Mouse (Mus musculus): ENCODE measurements at regions not wholly inside any gene's neighbourhood (a gene's known extent, or its start where the extent isn't known, plus 50 kb on each side); places are given as distances from the start of the nearest gene placed in this dataset.

DNA sequence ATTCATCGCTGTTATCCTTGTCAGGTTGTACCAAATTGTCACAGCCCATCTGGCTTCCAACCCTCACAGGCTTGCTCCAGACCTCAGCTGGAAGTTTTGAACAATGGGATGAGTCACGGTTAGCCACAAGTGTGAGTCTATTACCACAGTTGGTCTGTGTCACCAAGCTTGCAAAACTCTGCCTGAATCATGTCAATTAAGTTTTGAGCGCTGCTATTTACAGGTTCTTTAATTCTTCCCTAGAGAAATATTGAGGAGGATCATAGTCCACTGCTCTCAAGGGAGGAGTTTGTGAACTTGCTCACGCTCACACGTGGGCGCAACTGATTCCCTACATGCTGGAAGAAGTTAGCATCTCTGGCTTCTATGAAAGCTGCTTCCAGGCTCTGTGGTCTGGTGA lies 292.6 kb downstream of the Lmo4 start:
- Histone ChIP-seq H3K4me2 (replicated peaks) (peak overlapping the region; percentile 38), H3K9ac (no peak overlapping the region), H3K36me3 (no peaks in the 10 kb centered on the region), H3K27me3 (peaks cover 5% of the 10 kb centered on the region), H3K27ac (no peak overlapping the region), H3K4me3 (no peak overlapping the region), H3K9me3 (no peaks in the 10 kb centered on the region), H3K4me1 (peaks cover 46% of the 10 kb centered on the region)
- 47% methylated on average over 6 of the region's 6 CpGs for WGBS
- ATAC-seq (ENCODE audit: low FRiP score, low read depth), result no peak

DNA sequence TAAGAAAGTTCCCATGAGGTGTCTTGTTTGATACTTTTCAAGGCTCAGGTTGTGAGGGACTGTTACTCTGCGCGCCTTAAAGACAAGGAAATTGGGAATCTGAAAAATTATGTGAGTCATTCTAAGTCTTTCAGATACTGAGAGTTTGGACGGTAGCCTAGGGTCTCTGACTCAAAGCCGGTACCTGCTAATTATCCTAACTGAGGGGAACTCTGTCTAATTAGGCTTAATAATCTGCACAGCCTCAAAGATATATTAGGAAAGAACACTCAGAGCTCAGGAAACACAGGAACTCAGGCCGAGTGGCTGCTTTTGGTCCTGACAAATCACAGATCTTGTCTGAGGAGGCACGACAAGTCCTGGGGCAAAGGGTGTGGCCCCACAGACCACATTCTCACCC lies 295.7 kb downstream of the Lmo4 start:
- H3K4me3 ChIP-seq, result no peak overlapping the region
- WGBS, result 39% methylated on average over 6 of the region's 6 CpGs
- H3K4me2 ChIP-seq (replicated peaks), result no peak overlapping the region
- no peak overlapping the region for H3K27ac ChIP-seq
- H3K9me3 ChIP-seq, result no peaks in the 10 kb centered on the region
- peaks cover 5% of the 10 kb centered on the region for H3K27me3 ChIP-seq
- H3K9ac ChIP-seq, result no peak overlapping the region
- peaks cover 35% of the 10 kb centered on the region for H3K4me1 ChIP-seq
- H3K36me3 ChIP-seq, result no peaks in the 10 kb centered on the region
- ATAC-seq (ENCODE audit: low FRiP score, low read depth), result no peak

DNA sequence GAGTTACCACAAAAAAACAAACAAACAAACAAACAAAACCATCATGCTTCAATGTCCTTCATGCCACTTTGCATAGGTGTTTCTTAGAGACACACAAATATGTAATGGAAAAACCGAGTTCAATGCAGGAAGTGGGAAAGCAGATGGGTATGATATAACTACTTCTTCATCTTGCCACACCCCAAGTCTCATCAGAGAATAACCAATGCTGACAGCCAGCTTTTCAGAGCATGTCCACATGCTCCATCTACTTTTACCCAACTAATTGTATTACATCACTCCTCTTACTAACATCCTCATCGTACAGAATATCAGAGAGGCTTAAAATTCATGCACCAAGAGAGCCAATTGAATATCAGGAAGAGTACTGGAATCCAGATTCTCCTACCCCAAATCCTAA lies 301.6 kb downstream of the Lmo4 start:
- 0 out of 2 replicates have a peak, but pooled peaks cover 1% of the 10 kb centered on the region for H3K4me1 ChIP-seq
- no peak overlapping the region for H3K4me3 ChIP-seq
- H3K36me3 ChIP-seq, result no peaks in the 10 kb centered on the region
- no peak overlapping the region for H3K4me2 ChIP-seq (replicated peaks)
- H3K9me3 ChIP-seq, result no peaks in the 10 kb centered on the region
- H3K9ac ChIP-seq, result no peak overlapping the region
- WGBS, result 87% methylated on average over 2 of the region's 2 CpGs
- no peak for ATAC-seq (ENCODE audit: low FRiP score, low read depth)
- H3K27ac ChIP-seq, result no peak overlapping the region
- no peaks in the 10 kb centered on the region for H3K27me3 ChIP-seq

DNA sequence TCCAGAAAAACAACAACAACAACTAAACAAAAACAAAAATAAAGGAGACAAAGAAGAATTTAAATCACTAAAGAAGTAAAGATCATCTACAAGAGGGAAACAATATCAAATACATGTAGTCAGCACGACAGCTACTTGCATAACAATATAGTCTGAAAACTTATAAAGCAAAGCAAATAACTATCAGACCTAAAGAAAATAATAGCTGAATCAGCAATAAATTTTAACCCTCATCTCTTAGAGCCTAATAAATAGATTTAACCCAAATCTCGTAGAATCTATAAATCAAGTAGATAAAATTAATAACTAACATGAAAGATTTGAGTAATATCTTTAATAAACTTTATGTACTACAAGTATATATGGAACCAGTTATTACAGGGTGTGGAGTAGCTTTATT lies 324.2 kb downstream of the Lmo4 start:
- Histone ChIP-seq H3K27me3 (no peaks in the 10 kb centered on the region), H3K4me1 (no peaks in the 10 kb centered on the region), H3K36me3 (no peaks in the 10 kb centered on the region), H3K9me3 (no peaks in the 10 kb centered on the region), H3K9ac (no peak overlapping the region), H3K27ac (no peak overlapping the region), H3K4me2 (replicated peaks) (no peak overlapping the region), H3K4me3 (no peak overlapping the region)
- no peak for ATAC-seq (ENCODE audit: low FRiP score, low read depth)
- 78% methylated on average over 2 of the region's 2 CpGs for WGBS

DNA sequence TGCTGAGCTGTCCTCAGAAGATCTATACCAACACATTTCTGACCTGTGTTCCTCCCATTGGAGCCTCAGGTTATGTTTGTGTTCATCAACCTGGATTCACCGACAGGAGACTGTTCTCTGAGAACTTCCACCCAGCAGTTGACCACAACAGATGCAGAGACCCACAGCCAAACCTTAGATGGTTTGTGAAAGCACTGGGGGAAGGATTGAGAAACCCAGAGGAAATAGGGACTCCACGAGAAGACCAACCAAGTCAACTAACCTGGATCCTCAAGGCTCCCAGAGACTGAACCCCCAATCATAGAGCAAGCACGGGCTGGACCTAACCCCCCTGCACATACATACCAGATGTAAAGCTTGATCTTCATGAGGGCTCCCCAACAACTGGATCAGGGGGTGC lies 331.1 kb downstream of the Lmo4 start:
- Histone ChIP-seq H3K27me3 (no peaks in the 10 kb centered on the region), H3K27ac (no peak overlapping the region), H3K4me2 (replicated peaks) (no peak overlapping the region), H3K9me3 (no peaks in the 10 kb centered on the region), H3K4me1 (no peaks in the 10 kb centered on the region), H3K9ac (no peak overlapping the region), H3K36me3 (no peaks in the 10 kb centered on the region), H3K4me3 (no peak overlapping the region)
- 86% methylated on average over 3 of the region's 3 CpGs for WGBS
- ATAC-seq (ENCODE audit: low FRiP score, low read depth), result no peak

DNA sequence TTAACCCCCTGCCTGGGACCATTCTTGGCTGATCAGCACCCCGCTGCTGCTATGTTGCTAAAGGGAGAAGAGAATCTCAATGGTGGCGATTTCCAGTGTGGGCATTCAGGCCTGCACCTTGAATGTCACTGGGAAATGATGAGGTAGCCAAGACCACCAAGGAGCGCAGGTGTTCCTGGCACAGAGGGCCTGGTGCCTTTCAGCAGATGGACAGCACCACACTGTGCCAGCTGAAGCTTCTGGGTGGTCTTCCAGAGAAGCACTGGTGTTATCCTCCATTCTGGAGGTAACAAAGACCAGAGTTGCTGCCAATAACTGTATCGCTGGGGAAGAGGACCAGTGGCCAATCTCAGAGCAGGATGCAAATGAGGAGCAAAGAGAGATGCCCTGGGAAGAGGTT lies 338.5 kb downstream of the Lmo4 start:
- Histone ChIP-seq H3K27me3 (no peaks in the 10 kb centered on the region), H3K9me3 (no peaks in the 10 kb centered on the region), H3K9ac (no peak overlapping the region), H3K27ac (no peak overlapping the region), H3K4me1 (peaks cover 14% of the 10 kb centered on the region), H3K4me3 (no peak overlapping the region), H3K36me3 (no peaks in the 10 kb centered on the region), H3K4me2 (replicated peaks) (no peak overlapping the region)
- no peak for ATAC-seq (ENCODE audit: low FRiP score, low read depth)
- WGBS, result 74% methylated on average over 4 of the region's 4 CpGs

DNA sequence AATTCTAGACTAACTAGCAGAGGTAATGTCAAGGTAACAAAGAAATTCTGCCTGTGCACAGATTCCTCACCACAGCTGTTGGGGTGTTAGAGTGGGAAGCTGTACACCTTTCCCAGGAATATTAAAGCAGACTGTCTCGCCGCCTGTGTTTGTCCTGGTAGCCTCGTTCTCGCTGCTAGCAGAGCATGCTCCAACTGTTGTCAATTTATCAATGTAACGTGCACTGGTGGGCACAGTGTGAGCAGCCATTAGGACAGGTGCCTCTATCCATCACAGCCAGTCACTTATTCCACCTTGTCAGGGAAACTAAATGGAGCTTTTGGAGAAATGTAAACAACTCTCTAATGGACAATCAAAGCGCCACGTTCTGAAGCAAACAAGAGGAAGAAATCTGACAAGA lies 339.4 kb downstream of the Lmo4 start:
- no peaks in the 10 kb centered on the region for H3K27me3 ChIP-seq
- H3K4me1 ChIP-seq, result peaks cover 14% of the 10 kb centered on the region
- ATAC-seq (ENCODE audit: low FRiP score, low read depth), result no peak
- H3K9ac ChIP-seq, result no peak overlapping the region
- H3K4me2 ChIP-seq (replicated peaks), result no peak overlapping the region
- no peaks in the 10 kb centered on the region for H3K36me3 ChIP-seq
- H3K9me3 ChIP-seq, result no peaks in the 10 kb centered on the region
- H3K27ac ChIP-seq, result no peak overlapping the region
- no peak overlapping the region for H3K4me3 ChIP-seq
- 60% methylated on average over 7 of the region's 7 CpGs for WGBS

DNA sequence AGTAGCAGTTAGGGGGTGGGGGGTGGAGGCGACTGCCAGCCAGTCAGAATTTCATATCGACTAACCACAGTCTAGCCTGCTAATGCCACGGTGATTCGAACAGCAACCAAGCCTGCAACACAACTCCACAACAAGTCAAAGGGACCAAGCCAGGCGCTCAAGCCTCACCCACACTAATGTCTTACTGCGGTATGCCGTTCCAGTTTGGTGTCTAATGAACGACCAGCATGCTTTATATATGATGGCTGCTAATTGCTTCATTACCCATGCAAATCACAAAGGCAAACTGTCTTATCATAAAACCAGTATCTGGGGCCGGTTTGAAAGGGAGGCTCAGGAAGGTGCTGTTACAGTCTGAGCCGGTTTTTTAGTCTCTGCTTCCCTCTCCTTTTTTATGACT lies 340.5 kb downstream of the Lmo4 start:
- ATAC-seq (ENCODE audit: low FRiP score, low read depth), result no peak
- H3K9ac ChIP-seq, result no peak overlapping the region
- WGBS, result 40% methylated on average over 10 of the region's 10 CpGs
- H3K4me3 ChIP-seq, result no peak overlapping the region
- 0 out of 2 replicates have a peak overlapping the region, but pooled peaks have one; percentile 5 for H3K4me2 ChIP-seq (replicated peaks)
- no peaks in the 10 kb centered on the region for H3K9me3 ChIP-seq
- no peak overlapping the region for H3K27ac ChIP-seq
- H3K4me1 ChIP-seq, result peaks cover 14% of the 10 kb centered on the region
- no peaks in the 10 kb centered on the region for H3K27me3 ChIP-seq
- H3K36me3 ChIP-seq, result no peaks in the 10 kb centered on the region

DNA sequence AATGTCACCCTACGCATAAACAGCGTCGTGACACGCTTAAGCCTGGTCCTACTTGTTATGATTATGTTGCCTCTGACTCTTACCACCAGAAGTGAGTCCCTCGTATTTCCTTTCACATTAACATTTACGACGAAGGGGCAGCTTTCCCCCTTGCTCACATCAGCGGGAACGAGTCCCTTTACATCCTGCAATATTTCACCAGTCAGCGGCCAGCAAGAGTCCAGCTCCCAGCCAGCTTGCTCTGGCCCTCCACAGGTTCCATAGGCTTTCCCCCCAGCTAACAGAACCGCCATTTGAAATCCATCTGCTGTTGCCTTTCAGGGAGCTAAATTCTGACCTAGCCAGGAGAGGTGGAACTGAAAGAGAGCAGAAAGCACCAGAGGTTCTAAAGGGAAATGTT lies 342.5 kb downstream of the Lmo4 start:
- Histone ChIP-seq H3K9me3 (no peaks in the 10 kb centered on the region), H3K27ac (no peak overlapping the region), H3K4me3 (no peak overlapping the region), H3K27me3 (no peaks in the 10 kb centered on the region), H3K36me3 (no peaks in the 10 kb centered on the region), H3K4me1 (peaks cover 14% of the 10 kb centered on the region), H3K9ac (no peak overlapping the region), H3K4me2 (replicated peaks) (peak overlapping the region; percentile 30)
- 21% methylated on average over 11 of the region's 11 CpGs for WGBS
- no peak for ATAC-seq (ENCODE audit: low FRiP score, low read depth)

DNA sequence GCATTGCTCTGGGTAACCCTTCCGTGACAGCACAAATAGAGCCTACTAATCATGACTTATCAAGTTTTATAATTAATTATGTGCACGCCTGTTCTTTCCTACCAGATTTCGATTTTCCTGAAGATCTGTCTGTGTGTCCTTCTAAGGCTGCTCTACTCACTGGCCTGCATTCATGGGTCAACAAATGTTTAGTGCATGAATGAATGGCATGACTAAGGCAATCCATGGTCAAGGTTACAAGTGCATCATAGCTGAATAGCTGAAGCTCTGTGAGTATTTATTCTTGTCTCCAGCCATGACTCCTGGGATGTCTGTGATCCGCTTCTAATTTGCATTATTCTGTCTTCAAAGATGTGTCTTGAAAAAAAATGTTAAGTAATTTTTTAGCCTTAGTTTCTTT lies 343.2 kb downstream of the Lmo4 start:
- no peak overlapping the region for H3K4me2 ChIP-seq (replicated peaks)
- no peak overlapping the region for H3K27ac ChIP-seq
- peaks cover 14% of the 10 kb centered on the region for H3K4me1 ChIP-seq
- no peak overlapping the region for H3K4me3 ChIP-seq
- no peaks in the 10 kb centered on the region for H3K9me3 ChIP-seq
- no peaks in the 10 kb centered on the region for H3K36me3 ChIP-seq
- no peak overlapping the region for H3K9ac ChIP-seq
- H3K27me3 ChIP-seq, result no peaks in the 10 kb centered on the region
- no peak for ATAC-seq (ENCODE audit: low FRiP score, low read depth)
- WGBS, result 93% methylated on average over 4 of the region's 4 CpGs

DNA sequence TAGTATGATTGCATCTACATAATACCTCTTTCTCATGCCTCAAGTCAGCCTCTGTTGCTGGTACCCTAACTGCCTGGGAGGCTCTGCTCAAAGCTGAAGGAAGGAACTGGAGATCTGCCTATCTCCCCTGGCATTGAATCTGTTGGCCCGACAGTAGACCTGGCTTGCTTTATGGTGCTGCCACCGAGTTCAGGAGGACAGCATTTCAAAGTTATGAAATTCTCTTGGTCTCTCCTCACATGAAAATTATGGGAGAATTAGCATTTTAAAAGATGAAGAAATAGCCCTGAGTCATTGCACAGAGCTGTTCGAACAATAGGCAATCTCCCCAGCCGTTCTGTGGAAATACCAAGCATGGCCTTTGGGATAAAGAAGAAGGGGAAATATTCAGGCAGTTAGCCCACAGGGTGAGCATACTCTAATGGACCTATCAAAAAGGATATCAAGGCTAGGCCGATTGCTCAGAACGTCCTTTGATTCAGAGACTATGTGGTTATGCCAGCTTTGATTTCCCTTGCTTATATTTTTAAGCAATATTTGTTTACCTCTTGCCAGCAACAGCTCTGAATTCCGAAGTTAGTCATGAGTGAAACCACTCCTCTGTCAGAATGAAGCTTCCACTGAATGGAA lies 369.3 kb downstream of the Lmo4 start:
- no peak overlapping the region for H3K4me3 ChIP-seq
- H3K4me1 ChIP-seq, result no peaks in the 10 kb centered on the region
- H3K36me3 ChIP-seq, result no peaks in the 10 kb centered on the region
- H3K4me2 ChIP-seq (replicated peaks), result no peak overlapping the region
- no peak for ATAC-seq (ENCODE audit: low FRiP score, low read depth)
- WGBS, result 87% methylated on average over 7 of the region's 7 CpGs
- no peak overlapping the region for H3K27ac ChIP-seq
- H3K9ac ChIP-seq, result no peak overlapping the region
- no peaks in the 10 kb centered on the region for H3K27me3 ChIP-seq
- no peaks in the 10 kb centered on the region for H3K9me3 ChIP-seq

DNA sequence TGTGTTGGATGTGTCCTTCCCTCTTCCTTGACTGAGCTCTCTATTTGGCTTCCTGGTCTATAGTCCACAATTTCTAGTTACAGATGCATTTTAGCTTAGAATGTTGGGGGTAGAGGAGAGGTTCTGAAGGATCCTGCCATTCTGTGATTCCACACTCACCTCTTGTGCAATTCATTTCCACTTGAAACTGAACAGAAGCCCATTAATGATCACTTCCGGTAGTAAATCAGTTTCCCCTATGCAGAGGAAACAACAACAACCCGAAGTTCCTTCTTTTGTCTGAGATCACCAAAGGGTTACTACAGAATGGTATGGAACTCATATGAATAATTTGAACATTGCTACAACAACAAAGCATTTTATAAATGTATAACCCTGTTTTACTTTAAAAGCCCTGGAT lies 370.3 kb downstream of the Lmo4 start:
- Histone ChIP-seq H3K27ac (no peak overlapping the region), H3K27me3 (no peaks in the 10 kb centered on the region), H3K4me3 (no peak overlapping the region), H3K4me2 (replicated peaks) (no peak overlapping the region), H3K4me1 (no peaks in the 10 kb centered on the region), H3K9me3 (no peaks in the 10 kb centered on the region), H3K9ac (no peak overlapping the region), H3K36me3 (no peaks in the 10 kb centered on the region)
- ATAC-seq (ENCODE audit: low FRiP score, low read depth), result no peak
- WGBS, result 54% methylated on average over 2 of the region's 2 CpGs

DNA sequence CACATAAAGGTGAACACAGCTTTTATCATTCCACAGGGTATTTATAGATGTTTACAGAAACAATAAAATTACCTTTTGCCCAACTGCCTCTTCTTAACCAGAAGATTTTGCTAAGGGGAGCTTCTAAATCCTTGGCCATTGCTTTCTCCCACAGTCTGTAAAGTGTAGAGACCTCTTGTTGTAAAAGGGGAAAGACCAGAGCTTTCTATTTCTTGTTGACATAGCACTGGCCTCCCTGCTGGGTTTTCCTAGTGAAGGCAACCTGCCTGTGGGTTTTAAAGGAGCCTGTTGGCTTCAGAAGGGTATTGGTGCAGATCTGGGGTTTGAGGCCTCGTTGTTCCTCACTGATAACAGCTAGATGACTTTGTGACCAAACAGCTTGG lies 381.6 kb downstream of the Lmo4 start:
- ATAC-seq (ENCODE audit: low FRiP score, low read depth), result no peak
- 17% methylated on average over 1 of the region's 1 CpGs for WGBS
- H3K27ac ChIP-seq, result no peak overlapping the region
- no peaks in the 10 kb centered on the region for H3K36me3 ChIP-seq
- H3K4me1 ChIP-seq, result peaks cover 21% of the 10 kb centered on the region; the same call in 1 of the 2 replicates
- 0 out of 2 replicates have a peak, but pooled peaks cover 5% of the 10 kb centered on the region for H3K27me3 ChIP-seq
- H3K4me2 ChIP-seq (replicated peaks), result no peak overlapping the region
- no peak overlapping the region for H3K9ac ChIP-seq
- H3K4me3 ChIP-seq, result no peak overlapping the region
- H3K9me3 ChIP-seq, result no peaks in the 10 kb centered on the region
